Mouse (Mus musculus) embryonic facial prominence, embryonic 14.5 days (tissue): ENCODE results near the gene Prlr. TPM values are rescaled to one million over a fixed set of nuclear protein-coding genes. Genes with fewer than 3 reads are reported as not detected.
A peak's percentile ranks its signal among the peaks of the same experiment; 100 is the strongest.

Experiments
- ATAC-seq: fragments of 200-750 bp; cut with Nextera tagmentation; 2 replicates; pipeline ENCODE4 v1.8.0; 2017; ENCODE audit warnings: low read depth, moderate number of reproducible peaks, moderate TSS enrichment
- DNase-seq: peaks from one replicate; pipeline ENCODE4 v3.0.0-alpha.2; 2015; ENCODE audit warnings: low spot score
- H3K27ac ChIP-seq: fragments of 300-500 bp; sonication (generic); replicated peaks from 2 replicates; pipeline ENCODE4 v1.5.1; 2014; ENCODE audit warnings: low read depth, mild to moderate bottlenecking, low read length, moderate library complexity
- H3K27me3 ChIP-seq: fragments of 300-500 bp; sonication (generic); replicated peaks from 2 replicates; pipeline ENCODE4 v1.6.1; 2014; ENCODE audit warnings: low read length; ENCODE audit not compliant: control insufficient read depth, insufficient read depth
- H3K36me3 ChIP-seq: fragments of 300-500 bp; sonication (generic); 2 replicates; pipeline ENCODE4 v1.6.1; 2014; ENCODE audit warnings: low read length, mixed read lengths; ENCODE audit not compliant: control insufficient read depth, insufficient read depth
- H3K4me1 ChIP-seq: fragments of 300-500 bp; sonication (generic); 2 replicates; pipeline ENCODE4 v1.6.1; 2014; ENCODE audit warnings: antibody characterized with exemption, low read length; ENCODE audit not compliant: control insufficient read depth, insufficient read depth
- H3K4me2 ChIP-seq: fragments of 300-500 bp; sonication (generic); 2 replicates; pipeline ENCODE4 v1.6.1; 2014; ENCODE audit warnings: low read depth, mild to moderate bottlenecking, low read length, moderate library complexity, mixed read lengths
- H3K4me3 ChIP-seq: fragments of 300-500 bp; sonication (generic); 2 replicates; pipeline ENCODE4 v1.5.1; 2014; ENCODE audit warnings: low read depth, mild to moderate bottlenecking, low read length
- H3K9ac ChIP-seq: fragments of 300-500 bp; sonication (generic); 2 replicates; pipeline ENCODE4 v1.6.1; 2014; ENCODE audit warnings: low read depth, mild to moderate bottlenecking, low read length, moderate library complexity, mixed read lengths
- H3K9me3 ChIP-seq: fragments of 300-500 bp; sonication (generic); 2 replicates; pipeline ENCODE4 v1.6.1; 2016; ENCODE audit warnings: low read length; ENCODE audit not compliant: control insufficient read depth
- WGBS: fragments of 180-500 bp; shearing (Covaris S2); extraction: QIAGEN DNeasy Blood & Tissue Kit; methylation state at CpG from one replicate; pipeline ENCODE4 v1.1.7; 2014; 5-methylcytosine and 5-hydroxymethylcytosine counted together
- polyA plus RNA-seq: library from polyadenylated mRNA; unstranded; fragments of >200 nt; fragmentation: Nextera tagmentation; extraction: Ambion mirVana; gene quantifications from 2 replicates; pipeline ENCODE4 v1.2.1, GENCODE M21; 2014

The Prlr gene
- polyA plus RNA-seq: 1.4 and 1.7 TPM in 2 replicates

DNA sequence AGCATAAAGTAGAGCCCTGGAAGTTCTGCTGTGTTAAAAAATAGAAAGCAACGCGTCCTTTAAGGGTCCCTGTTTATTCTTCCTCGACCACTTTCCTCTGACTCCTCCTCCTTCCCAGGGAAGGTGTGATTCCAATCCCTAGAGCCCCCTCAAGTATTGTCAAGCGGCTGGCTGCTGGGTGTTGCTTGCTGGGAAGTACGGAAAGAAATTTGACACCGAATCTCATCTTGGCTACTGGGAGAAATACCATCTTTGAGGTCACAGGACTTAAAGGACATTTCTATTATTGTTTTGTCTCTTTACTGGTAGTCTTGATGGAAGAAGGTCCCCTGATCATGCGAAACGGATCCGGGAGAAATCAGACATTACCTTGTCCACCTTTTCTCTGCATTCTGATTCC is at the start of gene Prlr:
Prlr (plus strand) TSS at position 156 of the 400 bp plus-strand sequence.
- Histone ChIP-seq H3K27ac (no peak within 1 kb of the TSS), H3K4me1 (0 out of 2 replicates have a peak, but pooled peaks cover 8% of the 10 kb centered on the region), H3K9me3 (no peaks in the 10 kb centered on the region), H3K27me3 (peaks cover 10% of the 10 kb centered on the region; the same call in 1 of the 2 replicates), H3K4me3 (peak within 1 kb of the TSS; percentile 41), H3K9ac (peak within 1 kb of the TSS; percentile 54), H3K36me3 (no peaks in the 10 kb centered on the region), H3K4me2 (peak within 1 kb of the TSS; percentile 82)
- DNase-seq (no peak), ATAC-seq (no peak; the same call in 1 of the 2 replicates)
- WGBS: 1% methylated on average over 9 of the region's 9 CpGs

DNA sequence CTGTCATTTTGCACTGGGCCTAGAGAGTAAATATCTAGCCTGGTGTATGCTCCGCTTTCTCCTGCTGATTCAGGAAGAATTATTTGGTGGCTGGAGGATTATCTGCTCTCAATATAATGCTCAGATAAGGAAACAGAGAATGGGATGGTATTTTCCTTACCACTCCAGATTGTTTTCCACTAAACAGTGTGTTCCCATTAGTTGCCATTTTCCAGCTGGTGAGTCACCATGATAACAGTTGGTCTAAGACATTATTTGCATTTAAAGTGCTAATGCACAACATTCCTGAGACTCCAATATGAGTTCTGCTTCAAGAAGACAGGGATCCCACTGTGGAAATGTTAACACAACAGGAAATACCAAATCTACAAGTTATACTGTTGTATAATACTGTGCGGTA is 43.3 kb upstream of the Prlr start:
- WGBS: 85% methylated on average over 2 of the region's 2 CpGs
- Histone ChIP-seq H3K4me2 (no peak overlapping the region), H3K27me3 (no peaks in the 10 kb centered on the region), H3K4me1 (no peaks in the 10 kb centered on the region), H3K36me3 (no peaks in the 10 kb centered on the region), H3K9ac (no peak overlapping the region), H3K4me3 (no peak overlapping the region), H3K9me3 (no peaks in the 10 kb centered on the region), H3K27ac (no peak overlapping the region)
- no peak for DNase-seq
- no peak for ATAC-seq

DNA sequence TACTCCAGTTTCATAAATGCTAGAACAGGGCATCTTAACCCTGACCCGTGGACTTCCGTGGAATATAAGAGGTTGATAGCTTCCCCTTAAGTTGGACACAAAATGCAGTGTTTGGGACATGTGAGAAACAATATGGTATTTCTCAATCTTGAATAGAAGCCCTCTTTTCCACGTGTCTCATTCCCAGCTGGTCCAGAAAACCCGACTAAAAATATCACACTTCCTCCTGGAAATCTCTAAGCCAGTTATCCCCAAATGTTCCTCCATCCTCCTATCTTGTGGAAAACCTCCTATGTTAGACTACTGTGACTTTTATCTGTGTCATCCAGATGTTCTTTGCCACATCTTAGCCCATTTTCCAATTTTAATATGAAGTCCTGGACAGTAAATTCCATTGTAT is 42.1 kb upstream of the Prlr start:
- no peaks in the 10 kb centered on the region for H3K9me3 ChIP-seq
- H3K4me2 ChIP-seq: no peak overlapping the region
- H3K4me3 ChIP-seq: no peak overlapping the region
- no peak for DNase-seq
- H3K9ac ChIP-seq: no peak overlapping the region
- no peaks in the 10 kb centered on the region for H3K36me3 ChIP-seq
- no peaks in the 10 kb centered on the region for H3K4me1 ChIP-seq
- no peak overlapping the region for H3K27ac ChIP-seq
- no peaks in the 10 kb centered on the region for H3K27me3 ChIP-seq
- ATAC-seq: no peak
- WGBS: 68% methylated on average over 4 of the region's 4 CpGs

DNA sequence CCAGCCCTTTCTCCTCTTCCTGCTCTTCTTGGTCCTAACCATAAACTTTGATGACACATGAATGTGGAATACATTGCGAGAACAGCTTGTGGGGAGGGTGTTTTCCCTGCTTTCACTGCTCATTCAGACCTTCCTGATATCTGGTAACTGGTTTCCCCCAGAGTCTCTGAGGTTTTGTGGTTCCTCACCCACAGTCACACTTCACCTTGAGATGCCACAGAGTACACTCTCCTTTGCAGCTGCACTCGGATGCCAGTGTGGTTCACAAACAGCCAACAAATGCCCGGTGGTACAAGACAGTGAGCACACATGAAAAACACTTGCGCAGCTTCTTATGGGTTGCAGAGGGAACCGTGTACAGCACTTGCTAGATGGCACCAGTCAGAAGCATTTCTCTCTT is 32.5 kb upstream of the Prlr start:
- ATAC-seq (no peak), DNase-seq (no peak)
- Histone ChIP-seq H3K27ac (no peak overlapping the region), H3K4me3 (no peak overlapping the region), H3K27me3 (no peaks in the 10 kb centered on the region), H3K36me3 (no peaks in the 10 kb centered on the region), H3K9ac (no peak overlapping the region), H3K4me2 (no peak overlapping the region), H3K4me1 (no peaks in the 10 kb centered on the region), H3K9me3 (no peaks in the 10 kb centered on the region)
- 84% methylated on average over 5 of the region's 5 CpGs for WGBS

DNA sequence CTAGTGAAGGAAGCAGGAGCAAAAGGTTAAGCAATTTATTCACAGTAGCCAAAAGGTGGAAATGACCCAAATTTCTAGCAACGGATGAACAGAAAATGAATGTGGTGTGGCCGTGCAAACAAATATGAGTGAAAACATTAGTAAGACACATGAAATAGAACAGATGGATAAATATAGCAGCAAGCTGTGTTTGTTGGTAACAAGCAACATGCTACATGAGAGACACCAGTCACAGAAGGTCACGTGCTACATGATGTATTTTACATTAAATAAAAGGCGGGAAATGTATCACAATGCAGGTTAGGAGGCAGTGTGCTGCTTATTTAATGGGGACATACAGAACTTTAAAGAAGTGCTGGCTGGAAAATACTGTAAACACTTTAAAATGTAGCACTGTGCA is 28.8 kb upstream of the Prlr start:
- no peaks in the 10 kb centered on the region for H3K36me3 ChIP-seq
- H3K4me2 ChIP-seq: no peak overlapping the region
- no peak overlapping the region for H3K9ac ChIP-seq
- DNase-seq (no peak), ATAC-seq (no peak)
- 87% methylated on average over 4 of the region's 4 CpGs for WGBS
- no peaks in the 10 kb centered on the region for H3K27me3 ChIP-seq
- no peak overlapping the region for H3K4me3 ChIP-seq
- H3K27ac ChIP-seq: no peak overlapping the region
- no peaks in the 10 kb centered on the region for H3K9me3 ChIP-seq
- H3K4me1 ChIP-seq: no peaks in the 10 kb centered on the region

DNA sequence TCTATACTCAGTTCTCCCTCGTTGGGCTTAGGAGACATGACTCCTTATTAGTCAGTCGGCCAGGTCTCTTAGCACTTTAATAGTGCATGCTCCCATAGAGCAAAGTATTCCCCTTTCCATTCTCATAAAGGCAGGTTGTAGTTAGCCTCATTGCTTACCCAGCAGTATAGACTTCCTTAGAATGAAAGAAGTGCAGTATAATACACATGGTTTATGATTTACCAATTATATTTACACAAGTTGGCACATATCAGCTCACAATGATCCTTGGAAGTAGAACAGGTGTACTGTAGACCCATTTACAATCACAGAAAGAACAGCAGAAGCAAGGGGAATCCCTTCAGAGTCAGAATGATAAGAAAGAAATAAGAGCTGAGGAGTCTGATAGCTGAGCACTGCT is 16.4 kb upstream of the Prlr start:
- Histone ChIP-seq H3K9me3 (no peaks in the 10 kb centered on the region), H3K4me1 (no peaks in the 10 kb centered on the region), H3K27me3 (no peaks in the 10 kb centered on the region), H3K4me2 (no peak overlapping the region), H3K4me3 (no peak overlapping the region), H3K9ac (no peak overlapping the region), H3K36me3 (no peaks in the 10 kb centered on the region), H3K27ac (no peak overlapping the region)
- no peak for DNase-seq
- WGBS: 84% methylated on average over 2 of the region's 2 CpGs
- no peak for ATAC-seq

DNA sequence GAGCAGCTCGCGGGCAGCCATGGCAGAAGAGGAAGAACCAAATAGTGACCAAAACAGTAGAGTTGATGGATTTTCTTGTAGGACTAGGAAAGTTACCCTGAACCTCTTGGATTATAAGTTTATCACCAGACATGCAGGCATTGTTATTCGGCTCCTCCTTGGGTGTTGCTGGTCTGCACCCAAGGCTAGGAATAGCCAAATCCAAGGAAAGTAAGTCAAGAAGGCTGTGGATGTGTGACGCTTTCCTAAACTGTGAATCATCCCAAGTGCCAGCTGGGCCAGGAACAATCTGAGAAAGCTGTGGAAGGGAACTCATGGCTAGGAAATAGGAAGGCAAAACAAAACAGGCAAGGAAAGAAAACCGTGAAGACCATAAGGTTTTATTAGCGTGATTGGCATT is 2.0 kb upstream of the Prlr start:
- ATAC-seq (no peak), DNase-seq (no peak)
- peaks cover 10% of the 10 kb centered on the region; the same call in 1 of the 2 replicates for H3K27me3 ChIP-seq
- H3K9me3 ChIP-seq: no peaks in the 10 kb centered on the region
- H3K36me3 ChIP-seq: no peaks in the 10 kb centered on the region
- no peak overlapping the region for H3K9ac ChIP-seq
- no peak overlapping the region for H3K4me3 ChIP-seq
- 88% methylated on average over 6 of the region's 6 CpGs for WGBS
- H3K4me1 ChIP-seq: 0 out of 2 replicates have a peak, but pooled peaks cover 8% of the 10 kb centered on the region
- no peak overlapping the region for H3K4me2 ChIP-seq
- no peak overlapping the region for H3K27ac ChIP-seq

DNA sequence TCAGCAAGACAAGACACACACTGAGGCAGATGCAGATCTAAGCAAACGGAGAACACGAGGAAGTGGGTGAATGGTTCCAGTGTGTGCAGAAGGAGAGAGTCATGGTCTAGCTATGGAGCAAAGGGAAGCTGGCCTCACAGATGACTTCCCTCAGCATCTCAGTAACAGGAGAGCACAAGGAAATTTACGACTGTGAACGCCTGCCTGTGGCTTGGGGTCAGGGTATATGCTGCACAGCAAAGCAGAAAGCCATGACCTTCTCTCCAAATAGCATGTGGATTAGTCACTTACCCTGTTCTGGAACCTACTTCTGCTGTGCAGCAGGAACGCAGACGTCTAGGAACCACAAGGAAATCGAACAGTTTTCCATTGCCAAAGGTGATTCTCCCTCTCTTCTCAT is 1.4 kb upstream of the Prlr start:
- WGBS: 72% methylated on average over 7 of the region's 7 CpGs
- DNase-seq: no peak

DNA sequence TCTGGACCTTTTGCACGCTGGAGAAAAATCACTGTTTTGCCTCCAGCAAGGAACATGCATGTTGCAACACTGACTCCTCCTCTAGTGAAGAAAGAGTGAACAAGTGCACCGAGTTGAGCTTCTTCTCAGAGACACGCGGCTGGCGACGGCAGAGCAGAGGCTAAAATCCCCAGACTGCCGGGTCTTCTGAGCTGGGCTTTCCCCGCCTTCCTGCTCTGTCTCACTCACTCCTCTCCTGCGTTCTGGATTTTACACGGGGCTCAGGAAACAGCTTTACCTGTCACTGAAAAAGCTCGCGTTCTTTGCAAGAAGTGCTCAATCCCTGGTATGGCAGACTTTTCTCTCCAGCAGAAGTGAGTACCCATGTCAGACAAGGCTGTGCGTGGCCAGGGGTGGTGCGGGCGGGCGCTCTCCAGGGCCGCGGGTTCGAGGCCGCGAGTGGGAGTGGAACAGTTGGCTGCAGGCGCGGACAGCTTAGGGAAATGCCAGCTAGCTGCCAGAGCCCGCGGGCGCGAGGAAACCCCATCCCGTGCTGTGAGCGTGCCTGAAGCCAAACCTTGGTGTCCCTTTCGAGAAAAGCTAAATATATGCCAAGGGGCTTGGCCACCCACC is 587 bp downstream of the Prlr start:
- 1% methylated on average over 30 of the region's 30 CpGs for WGBS
- ATAC-seq: peak; percentile 47; the same call in 1 of the 2 replicates
- Histone ChIP-seq H3K4me2 (peak overlapping the region; percentile 82), H3K9ac (peak overlapping the region; percentile 54), H3K36me3 (no peaks in the 10 kb centered on the region), H3K4me3 (peak overlapping the region; percentile 41), H3K4me1 (0 out of 2 replicates have a peak, but pooled peaks cover 8% of the 10 kb centered on the region), H3K27ac (no peak overlapping the region), H3K9me3 (no peaks in the 10 kb centered on the region), H3K27me3 (peaks cover 10% of the 10 kb centered on the region; the same call in 1 of the 2 replicates)
- peak; percentile 36 for DNase-seq

More for the DNA sequence above, 1.4 kb upstream of the Prlr start:
- ATAC-seq: no peak
- no peaks in the 10 kb centered on the region for H3K36me3 ChIP-seq
- H3K4me2 ChIP-seq: no peak overlapping the region
- no peak overlapping the region for H3K9ac ChIP-seq
- no peak overlapping the region for H3K4me3 ChIP-seq
- peaks cover 10% of the 10 kb centered on the region; the same call in 1 of the 2 replicates for H3K27me3 ChIP-seq
- no peaks in the 10 kb centered on the region for H3K9me3 ChIP-seq
- H3K4me1 ChIP-seq: 0 out of 2 replicates have a peak, but pooled peaks cover 8% of the 10 kb centered on the region
- H3K27ac ChIP-seq: no peak overlapping the region
